Mouse (Mus musculus): Measurements from ENCODE around the gene Tmub1. TPM values are rescaled to one million over a fixed set of nuclear protein-coding genes. Genes with fewer than 3 reads are reported as not detected.

Gene Tmub1
- polyA plus RNA-seq, 1 experiment from 2014 or later: 21.4 TPM

DNA sequence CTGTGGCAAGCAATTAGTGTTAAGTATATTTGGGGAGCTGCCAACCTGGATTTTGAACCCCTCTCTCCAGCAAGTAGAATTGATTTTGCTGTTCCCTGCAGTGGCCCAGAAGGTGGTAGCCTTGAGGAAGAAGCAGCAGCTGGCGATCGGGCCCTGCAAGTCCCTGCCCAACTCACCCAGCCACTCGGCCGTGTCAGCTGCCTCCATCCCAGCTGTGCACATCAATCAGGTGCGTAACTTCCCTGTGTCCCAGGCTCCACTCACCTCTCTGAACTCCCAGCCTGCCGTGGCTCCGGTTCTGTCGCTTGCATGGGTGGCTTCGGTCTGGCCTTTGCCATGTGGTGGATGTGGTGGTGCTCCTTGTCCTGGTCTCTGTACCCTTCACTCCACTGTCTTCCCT is 30.3 kb upstream of the Tmub1 start:
- Histone ChIP-seq H3K4me1 (peaks cover 47% of the 10 kb centered on the region), H3K27me3 (peaks cover 13% of the 10 kb centered on the region), H3K36me3 (peaks cover 61% of the 10 kb centered on the region), H3K4me3 (replicated peaks) (no peak overlapping the region), H3K27ac (replicated peaks) (no peak overlapping the region), H3K9ac (no peak overlapping the region), H3K9me3 (replicated peaks) (no peaks in the 10 kb centered on the region), H3K4me2 (replicated peaks) (no peak overlapping the region)
- WGBS: 85% methylated on average over 9 of the region's 9 CpGs
- ATAC-seq (ENCODE audit: insufficient number of reproducible peaks, low FRiP score, low TSS enrichment, low read depth): no peak

DNA sequence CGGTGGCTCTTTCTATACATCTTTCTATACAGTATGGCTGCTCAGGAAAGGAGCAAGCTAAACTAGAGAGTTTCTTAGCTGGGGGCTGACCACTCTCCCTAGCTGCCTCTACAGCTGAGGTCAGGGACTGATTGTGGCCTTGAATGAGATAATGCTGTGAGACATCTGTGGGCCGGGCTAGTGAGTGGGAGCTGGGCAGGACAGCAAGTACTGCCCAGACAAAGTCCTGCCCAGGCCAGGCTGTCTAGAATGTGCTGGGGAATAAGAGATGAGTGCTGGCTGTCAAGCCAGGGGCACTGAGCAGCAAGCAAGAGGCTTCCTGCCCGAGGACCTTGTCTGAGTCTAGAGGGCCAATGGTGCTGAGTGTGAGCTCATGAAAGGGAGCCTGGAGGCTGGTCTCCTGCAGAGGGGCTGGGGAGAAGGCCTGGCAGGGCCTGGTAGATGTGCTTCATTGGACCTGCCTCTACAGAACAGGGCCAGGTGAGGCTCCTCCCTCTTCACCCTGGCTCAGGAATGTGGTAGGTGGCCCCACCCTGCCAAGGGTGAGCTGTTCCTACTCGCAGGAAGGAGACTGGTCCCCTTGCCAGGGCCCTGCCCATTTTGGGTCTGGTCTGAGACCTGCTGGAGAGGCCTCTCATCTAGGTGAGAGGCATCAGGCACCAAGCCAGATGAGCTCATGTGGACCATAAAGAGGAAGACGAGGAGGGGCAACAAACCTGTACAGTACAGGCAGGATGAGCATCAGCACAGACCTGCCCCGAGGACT is 28.0 kb upstream of the Tmub1 start:
- Histone ChIP-seq H3K9me3 (replicated peaks) (no peaks in the 10 kb centered on the region), H3K9ac (no peak overlapping the region), H3K4me2 (replicated peaks) (peak overlapping the region; percentile 71), H3K27me3 (peaks cover 13% of the 10 kb centered on the region), H3K27ac (replicated peaks) (no peak overlapping the region), H3K4me1 (peaks cover 55% of the 10 kb centered on the region), H3K4me3 (replicated peaks) (peak overlapping the region; percentile 51), H3K36me3 (peaks cover 43% of the 10 kb centered on the region)
- 57% methylated on average over 6 of the region's 6 CpGs for WGBS
- peak; percentile 30; the same call in 1 of the 2 replicates for ATAC-seq (ENCODE audit: insufficient number of reproducible peaks, low FRiP score, low TSS enrichment, low read depth)

DNA sequence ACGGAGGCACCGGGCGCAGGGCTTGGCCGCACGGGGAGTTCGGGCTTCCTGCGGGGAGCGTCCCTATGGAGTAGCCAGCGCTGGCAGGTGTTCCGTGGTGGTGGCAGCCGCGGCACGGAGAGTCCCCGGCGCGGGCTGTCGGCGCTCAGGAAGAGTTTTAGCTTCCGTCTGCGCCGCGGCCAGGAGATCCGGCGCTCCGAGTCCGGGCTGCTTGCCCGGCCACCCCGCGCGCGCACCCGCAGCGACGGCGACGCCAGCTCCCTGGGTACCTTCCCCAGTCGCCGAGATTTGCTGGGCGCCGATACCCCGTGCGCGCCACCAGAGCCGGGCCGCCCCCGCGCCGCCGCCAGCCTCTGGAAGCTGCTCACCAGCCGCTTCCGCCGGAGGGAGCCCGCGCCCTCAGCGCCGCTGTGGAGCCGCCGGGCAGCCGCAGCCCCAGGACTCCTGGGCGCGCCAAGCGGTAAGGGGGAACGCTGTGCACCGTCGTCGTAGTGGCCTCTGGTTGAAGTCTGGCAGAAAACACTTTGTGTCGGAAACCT is 27.1 kb upstream of the Tmub1 start:
- Histone ChIP-seq H3K4me1 (peaks cover 61% of the 10 kb centered on the region), H3K9me3 (replicated peaks) (no peaks in the 10 kb centered on the region), H3K4me3 (replicated peaks) (peak overlapping the region; percentile 51), H3K4me2 (replicated peaks) (peak overlapping the region; percentile 71), H3K27ac (replicated peaks) (peak overlapping the region; percentile 85), H3K9ac (peak overlapping the region; percentile 48), H3K27me3 (peaks cover 13% of the 10 kb centered on the region), H3K36me3 (peaks cover 34% of the 10 kb centered on the region)
- ATAC-seq (ENCODE audit: insufficient number of reproducible peaks, low FRiP score, low TSS enrichment, low read depth): no peak
- 8% methylated on average over 67 of the region's 67 CpGs for WGBS

DNA sequence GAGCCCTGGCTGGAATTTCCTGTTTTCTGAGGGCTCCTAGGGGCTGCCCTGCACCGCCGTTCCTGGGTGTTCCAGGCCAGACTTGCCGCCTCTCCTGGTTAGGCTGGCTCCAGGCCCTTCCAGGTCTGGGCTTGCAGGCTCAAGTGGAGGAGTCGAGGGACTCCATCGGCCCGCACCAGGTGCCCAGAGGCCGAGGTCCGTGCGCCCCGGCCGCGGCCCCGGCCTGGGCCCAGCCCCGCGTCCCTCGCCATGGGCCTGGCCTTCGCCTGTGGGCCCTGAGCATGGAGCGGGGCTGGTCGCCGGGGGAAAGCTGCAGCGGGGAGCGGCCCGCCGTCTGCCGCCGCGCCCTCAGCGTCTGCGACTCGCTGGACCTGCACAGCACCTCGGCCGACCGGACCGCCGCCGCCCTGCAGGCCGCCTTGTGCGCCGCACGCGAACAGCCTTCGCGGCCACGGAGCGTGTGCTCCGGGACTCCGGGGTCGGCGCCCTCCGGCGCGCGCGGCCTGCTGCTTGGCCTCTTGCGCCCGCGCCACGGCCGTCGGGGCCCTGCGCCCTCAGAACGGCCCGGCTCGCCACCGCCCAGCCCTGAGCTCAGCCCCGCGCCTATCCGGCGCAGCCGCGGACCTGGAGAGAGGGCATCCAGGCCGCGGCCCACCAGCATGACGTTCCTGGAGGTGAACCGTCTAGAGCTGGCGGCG is 26.5 kb upstream of the Tmub1 start:
- peak overlapping the region; percentile 71 for H3K4me2 ChIP-seq (replicated peaks)
- peaks cover 13% of the 10 kb centered on the region for H3K27me3 ChIP-seq
- ATAC-seq (ENCODE audit: insufficient number of reproducible peaks, low FRiP score, low TSS enrichment, low read depth): no peak
- peak overlapping the region; percentile 51 for H3K4me3 ChIP-seq (replicated peaks)
- no peaks in the 10 kb centered on the region for H3K9me3 ChIP-seq (replicated peaks)
- H3K27ac ChIP-seq (replicated peaks): peak overlapping the region; percentile 85
- peaks cover 67% of the 10 kb centered on the region for H3K4me1 ChIP-seq
- peaks cover 28% of the 10 kb centered on the region for H3K36me3 ChIP-seq
- H3K9ac ChIP-seq: peak overlapping the region; percentile 48
- 6% methylated on average over 77 of the region's 77 CpGs for WGBS

DNA sequence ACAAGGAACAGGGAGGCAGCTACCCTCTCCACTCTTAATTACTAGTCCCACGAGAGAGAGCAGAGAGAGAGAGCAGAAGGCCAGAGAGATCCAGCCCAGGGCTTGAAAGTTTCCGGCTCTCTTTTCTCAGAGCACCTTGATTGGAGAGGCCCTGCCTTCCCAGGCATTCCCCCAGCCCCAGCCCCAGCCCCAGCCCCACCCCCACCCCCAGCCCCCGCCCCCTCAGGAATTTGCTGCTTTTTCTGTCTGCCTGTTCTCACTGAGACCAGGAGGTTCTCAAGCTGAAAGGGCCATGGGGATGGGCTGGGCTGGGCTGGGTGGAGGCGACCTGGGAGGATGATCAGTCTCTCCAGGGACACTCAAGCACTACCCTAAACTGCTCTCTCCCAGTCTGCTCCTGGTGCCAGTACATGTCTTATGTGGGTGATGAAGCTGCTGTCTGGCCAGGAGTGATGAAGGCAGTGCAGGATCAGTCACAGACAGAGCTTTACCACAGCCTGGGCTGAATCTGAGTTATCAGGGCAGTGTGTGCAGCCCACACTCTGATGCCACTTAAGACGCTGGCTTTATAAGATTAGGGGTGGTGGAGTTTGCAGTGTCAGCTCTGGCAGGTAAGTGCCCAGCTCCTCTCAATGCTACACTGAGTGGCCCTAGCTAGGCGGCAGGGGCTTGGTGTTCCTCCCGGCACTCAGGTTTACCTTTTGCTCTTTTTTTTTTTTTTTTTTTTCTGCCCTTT is 25.4 kb upstream of the Tmub1 start:
- Histone ChIP-seq H3K4me1 (peaks cover 67% of the 10 kb centered on the region), H3K36me3 (peaks cover 17% of the 10 kb centered on the region), H3K9me3 (replicated peaks) (no peaks in the 10 kb centered on the region), H3K4me2 (replicated peaks) (peak overlapping the region; percentile 71), H3K27ac (replicated peaks) (peak overlapping the region; percentile 85), H3K4me3 (replicated peaks) (no peak overlapping the region), H3K27me3 (peaks cover 13% of the 10 kb centered on the region), H3K9ac (no peak overlapping the region)
- ATAC-seq (ENCODE audit: insufficient number of reproducible peaks, low FRiP score, low TSS enrichment, low read depth): no peak
- WGBS: 34% methylated on average over 7 of the region's 7 CpGs

DNA sequence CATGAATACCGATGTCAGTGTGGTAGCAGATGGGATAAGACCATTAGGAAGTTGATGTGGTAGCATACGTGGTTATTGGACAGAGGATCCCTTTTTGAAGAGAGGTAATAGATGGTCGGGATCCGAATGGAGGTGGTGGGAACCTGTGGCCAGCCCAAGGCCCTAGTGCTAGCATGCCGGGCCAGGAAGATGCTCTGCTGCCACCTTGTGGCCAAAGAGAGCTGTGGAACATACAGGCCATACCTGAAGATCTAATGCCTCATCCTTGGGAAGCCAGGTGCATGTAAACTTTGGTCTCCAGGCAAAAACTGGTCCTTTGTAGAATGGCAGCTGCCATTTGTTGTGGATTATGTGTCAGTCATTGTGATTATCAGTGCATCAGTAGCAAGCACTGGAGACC is 22.9 kb upstream of the Tmub1 start:
- ATAC-seq (ENCODE audit: insufficient number of reproducible peaks, low FRiP score, low TSS enrichment, low read depth): peak; percentile 61; the same call in 1 of the 2 replicates
- Histone ChIP-seq H3K4me1 (peaks cover 53% of the 10 kb centered on the region), H3K36me3 (no peaks in the 10 kb centered on the region)

DNA sequence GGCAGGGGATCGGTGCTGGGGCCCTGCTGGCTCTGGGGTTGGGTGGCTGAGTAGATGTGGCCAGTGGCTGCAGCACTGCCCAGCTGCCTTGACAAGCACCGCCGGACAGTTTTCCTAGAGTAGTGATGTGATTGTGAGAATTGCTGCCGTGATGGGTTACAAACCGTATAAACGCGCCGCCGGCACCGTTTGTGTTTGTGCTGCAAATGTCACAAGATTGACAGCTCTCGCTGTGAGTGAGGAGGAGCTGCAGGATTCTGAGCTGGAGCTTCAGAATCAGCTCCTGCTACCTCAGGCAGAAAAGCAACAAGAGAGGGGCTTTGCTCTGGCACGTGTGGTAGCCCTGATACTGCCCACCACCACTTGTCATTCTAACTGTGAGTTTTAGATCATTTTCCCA is 19.1 kb upstream of the Tmub1 start:
- Histone ChIP-seq H3K36me3 (0 out of 2 replicates have a peak, but pooled peaks cover under 1% of the 10 kb centered on the region), H3K4me2 (replicated peaks) (no peak overlapping the region), H3K4me3 (replicated peaks) (no peak overlapping the region), H3K9me3 (replicated peaks) (no peaks in the 10 kb centered on the region), H3K27ac (replicated peaks) (no peak overlapping the region), H3K9ac (no peak overlapping the region), H3K27me3 (no peaks in the 10 kb centered on the region), H3K4me1 (peaks cover 21% of the 10 kb centered on the region; the same call in 1 of the 2 replicates)
- WGBS: 59% methylated on average over 12 of the region's 12 CpGs
- ATAC-seq (ENCODE audit: insufficient number of reproducible peaks, low FRiP score, low TSS enrichment, low read depth): no peak

More for the DNA sequence above, 22.9 kb upstream of the Tmub1 start:
- Histone ChIP-seq H3K27me3 (peaks cover 13% of the 10 kb centered on the region), H3K4me3 (replicated peaks) (no peak overlapping the region), H3K9ac (no peak overlapping the region), H3K4me2 (replicated peaks) (no peak overlapping the region), H3K9me3 (replicated peaks) (no peaks in the 10 kb centered on the region), H3K27ac (replicated peaks) (no peak overlapping the region)
- WGBS: 10% methylated on average over 5 of the region's 5 CpGs

DNA sequence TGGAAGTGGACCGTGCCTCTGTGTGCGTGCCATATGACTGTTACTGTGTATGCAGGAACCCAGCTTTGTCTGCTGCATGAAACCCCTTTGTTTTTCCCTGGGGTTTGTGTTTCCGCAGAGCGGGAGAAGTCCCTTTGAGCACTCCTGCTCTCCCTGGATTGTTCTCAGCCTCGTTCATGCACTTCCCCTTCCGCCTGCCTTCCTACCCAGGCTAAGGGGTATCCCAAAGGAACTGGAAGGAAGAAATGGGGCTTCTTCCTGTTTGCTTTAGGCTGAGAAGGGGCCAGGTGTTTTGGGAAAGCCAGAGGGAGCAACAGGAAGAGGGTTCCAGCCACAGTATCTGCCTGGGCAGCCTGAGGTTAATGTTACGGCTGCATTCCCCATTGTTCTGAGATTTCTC is 8.0 kb upstream of the Tmub1 start:
- Histone ChIP-seq H3K27me3 (no peaks in the 10 kb centered on the region), H3K4me2 (replicated peaks) (no peak overlapping the region), H3K27ac (replicated peaks) (peak overlapping the region; percentile 58; the same call in 1 of the 2 replicates)

DNA sequence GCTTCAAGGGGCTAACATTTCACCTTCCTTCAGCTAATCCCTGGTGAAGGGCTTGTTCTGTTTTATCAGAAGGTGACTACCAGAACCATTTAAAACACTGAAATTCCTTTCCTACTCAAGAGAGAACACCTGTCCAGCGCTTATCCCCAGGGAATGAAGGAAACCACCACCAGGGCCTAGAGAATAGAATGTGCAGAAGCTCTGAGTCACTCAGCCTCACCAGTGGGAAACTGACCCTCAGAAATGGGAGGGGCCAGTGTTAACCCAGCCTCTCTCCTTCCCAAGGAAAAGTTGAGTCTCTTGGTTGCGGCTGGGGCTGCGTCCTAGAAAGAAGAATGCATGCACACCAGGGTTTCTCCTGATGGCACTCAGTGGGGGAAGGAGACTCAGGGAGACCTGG is 7.4 kb upstream of the Tmub1 start:
- no peaks in the 10 kb centered on the region for H3K27me3 ChIP-seq
- H3K4me3 ChIP-seq (replicated peaks): no peak overlapping the region
- peak overlapping the region; percentile 1; the same call in 1 of the 2 replicates for H3K4me2 ChIP-seq (replicated peaks)
- 68% methylated on average over 3 of the region's 3 CpGs for WGBS
- H3K9me3 ChIP-seq (replicated peaks): no peaks in the 10 kb centered on the region
- peaks cover 50% of the 10 kb centered on the region for H3K4me1 ChIP-seq
- H3K27ac ChIP-seq (replicated peaks): peak overlapping the region; percentile 58; the same call in 1 of the 2 replicates
- ATAC-seq (ENCODE audit: insufficient number of reproducible peaks, low FRiP score, low TSS enrichment, low read depth): no peak
- 0 out of 2 replicates have a peak, but pooled peaks cover 8% of the 10 kb centered on the region for H3K36me3 ChIP-seq
- H3K9ac ChIP-seq: no peak overlapping the region

More for the DNA sequence above, 8.0 kb upstream of the Tmub1 start:
- WGBS: 49% methylated on average over 7 of the region's 7 CpGs
- H3K36me3 ChIP-seq: 0 out of 2 replicates have a peak, but pooled peaks cover 14% of the 10 kb centered on the region
- no peak overlapping the region for H3K4me3 ChIP-seq (replicated peaks)
- no peaks in the 10 kb centered on the region for H3K9me3 ChIP-seq (replicated peaks)
- H3K4me1 ChIP-seq: peaks cover 52% of the 10 kb centered on the region
- no peak overlapping the region for H3K9ac ChIP-seq
- ATAC-seq (ENCODE audit: insufficient number of reproducible peaks, low FRiP score, low TSS enrichment, low read depth): no peak

DNA sequence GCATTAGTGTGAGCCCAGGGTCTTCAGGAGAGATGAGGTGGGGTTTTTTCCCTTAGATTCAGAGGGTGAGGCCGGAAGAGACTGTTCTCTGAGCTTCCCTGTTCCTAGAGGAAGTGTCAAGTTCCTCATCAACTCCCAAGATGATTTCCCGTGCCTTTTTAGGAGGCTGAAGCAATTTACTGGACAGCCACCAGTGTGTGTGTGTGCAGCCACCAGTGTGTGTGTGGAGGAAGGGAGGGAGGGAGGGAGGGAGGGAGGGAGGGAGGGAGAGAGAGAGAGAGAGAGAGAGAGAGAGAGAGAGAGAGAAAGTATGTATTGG is 6.3 kb upstream of the Tmub1 start:
- Histone ChIP-seq H3K36me3 (0 out of 2 replicates have a peak, but pooled peaks cover 6% of the 10 kb centered on the region), H3K4me2 (replicated peaks) (peak overlapping the region; percentile 90), H3K27ac (replicated peaks) (peak overlapping the region; percentile 88), H3K4me3 (replicated peaks) (peak overlapping the region; percentile 84), H3K27me3 (no peaks in the 10 kb centered on the region), H3K9me3 (replicated peaks) (no peaks in the 10 kb centered on the region), H3K9ac (no peak overlapping the region), H3K4me1 (peaks cover 45% of the 10 kb centered on the region)
- ATAC-seq (ENCODE audit: insufficient number of reproducible peaks, low FRiP score, low TSS enrichment, low read depth): no peak
- WGBS: 17% methylated on average over 2 of the region's 2 CpGs

Data from embryonic facial prominence, embryonic 15.5 days (tissue).